Mouse (Mus musculus): Measurements from ENCODE around the gene Ssbp3. TPM values are rescaled to one million over a fixed set of nuclear protein-coding genes. Genes with fewer than 3 reads are reported as not detected.

Ssbp3 gene
- polyA plus RNA-seq (2015; fragmentation: Nextera tagmentation; extraction: Ambion mirVana): 22.8 and 26.8 TPM in 2 replicates

- peak; percentile 29 for ATAC-seq
- H3K36me3 ChIP-seq (replicated peaks; ENCODE audit: insufficient read depth, low read length): peaks cover 13% of the 10 kb centered on the region
- under 1% methylated on average over 39 of the region's 51 CpGs for WGBS (ENCODE audit: insufficient replicate concordance)
- no peak for TF ChIP-seq CTCF (IDR thresholded peaks at IDR 0.05; ENCODE audit: low read depth)
- TF ChIP-seq EP300 (IDR thresholded peaks at IDR 0.05; ENCODE audit: low read depth): peak; percentile 91
- H3K9ac ChIP-seq (replicated peaks): peak within 1 kb of the TSS; percentile 97
- no peaks in the 10 kb centered on the region for H3K9me3 ChIP-seq (ENCODE audit: low read length)
- H3K4me2 ChIP-seq (ENCODE audit: low read depth, low read length): peak within 1 kb of the TSS; percentile 100
- peaks cover 46% of the 10 kb centered on the region for H3K4me1 ChIP-seq (ENCODE audit: insufficient read depth)
- peak; percentile 64 for DNase-seq
- peak within 1 kb of the TSS; percentile 91 for H3K27ac ChIP-seq (ENCODE audit: low read depth)
- peak within 1 kb of the TSS; percentile 92 for H3K4me3 ChIP-seq (ENCODE audit: low read depth, low read length)
- no peaks in the 10 kb centered on the region for H3K27me3 ChIP-seq (ENCODE audit: insufficient read depth, low read length)
These were observed at the start of gene Ssbp3 for GRCm38 (mm10) chr4:106910201-106911172. Gene Ssbp3 (plus strand): TSS chr4:106910701.

- no peaks in the 10 kb centered on the region for H3K36me3 ChIP-seq (replicated peaks; ENCODE audit: insufficient read depth, low read length)
- WGBS (ENCODE audit: insufficient replicate concordance): 36% methylated on average over 8 of the region's 8 CpGs
- H3K9ac ChIP-seq (replicated peaks): no peak overlapping the region
- no peak for TF ChIP-seq CTCF (IDR thresholded peaks at IDR 0.05; ENCODE audit: low read depth)
- TF ChIP-seq EP300 (IDR thresholded peaks at IDR 0.05; ENCODE audit: low read depth): no peak
- H3K4me1 ChIP-seq (ENCODE audit: insufficient read depth): peaks cover 26% of the 10 kb centered on the region
- no peaks in the 10 kb centered on the region for H3K9me3 ChIP-seq (ENCODE audit: low read length)
- no peak overlapping the region for H3K27ac ChIP-seq (ENCODE audit: low read depth)
- H3K27me3 ChIP-seq (ENCODE audit: insufficient read depth, low read length): no peaks in the 10 kb centered on the region
- no peak overlapping the region for H3K4me3 ChIP-seq (ENCODE audit: low read depth, low read length)
- H3K4me2 ChIP-seq (ENCODE audit: low read depth, low read length): 0 out of 2 replicates have a peak overlapping the region, but pooled peaks have one; percentile 13
- ATAC-seq: no peak
- DNase-seq: no peak
These were observed 48.6 kb upstream of the Ssbp3 start for GRCm38 (mm10) chr4:106861871-106862270.

- DNase-seq: no peak
- no peaks in the 10 kb centered on the region for H3K9me3 ChIP-seq (ENCODE audit: low read length)
- no peak for ATAC-seq
- H3K36me3 ChIP-seq (replicated peaks; ENCODE audit: insufficient read depth, low read length): no peaks in the 10 kb centered on the region
- WGBS (ENCODE audit: insufficient replicate concordance): 30% methylated on average over 7 of the region's 7 CpGs
- no peak overlapping the region; the same call in 1 of the 2 replicates for H3K9ac ChIP-seq (replicated peaks)
- 0 out of 2 replicates have a peak overlapping the region, but pooled peaks have one; percentile 13 for H3K4me2 ChIP-seq (ENCODE audit: low read depth, low read length)
- H3K4me3 ChIP-seq (ENCODE audit: low read depth, low read length): no peak overlapping the region
- H3K27ac ChIP-seq (ENCODE audit: low read depth): no peak overlapping the region
- H3K4me1 ChIP-seq (ENCODE audit: insufficient read depth): peaks cover 27% of the 10 kb centered on the region
- TF ChIP-seq EP300 (IDR thresholded peaks at IDR 0.05; ENCODE audit: low read depth) (no peak), CTCF (IDR thresholded peaks at IDR 0.05; ENCODE audit: low read depth) (no peak)
- H3K27me3 ChIP-seq (ENCODE audit: insufficient read depth, low read length): no peaks in the 10 kb centered on the region
These were observed 48.2 kb upstream of the Ssbp3 start for GRCm38 (mm10) chr4:106862317-106862716.

GRCm38 (mm10) chr4:106862767-106863370, 47.6 kb upstream of the Ssbp3 start:
- Histone ChIP-seq H3K9ac (replicated peaks) (no peak overlapping the region), H3K4me3 (ENCODE audit: low read depth, low read length) (no peak overlapping the region), H3K9me3 (ENCODE audit: low read length) (no peaks in the 10 kb centered on the region), H3K4me1 (ENCODE audit: insufficient read depth) (peaks cover 27% of the 10 kb centered on the region), H3K4me2 (ENCODE audit: low read depth, low read length) (no peak overlapping the region), H3K27ac (ENCODE audit: low read depth) (no peak overlapping the region), H3K36me3 (replicated peaks; ENCODE audit: insufficient read depth, low read length) (no peaks in the 10 kb centered on the region), H3K27me3 (ENCODE audit: insufficient read depth, low read length) (no peaks in the 10 kb centered on the region)
- WGBS (ENCODE audit: insufficient replicate concordance): 56% methylated on average over 3 of the region's 3 CpGs
- DNase-seq: no peak
- ATAC-seq: no peak
- no peak for TF ChIP-seq EP300 (IDR thresholded peaks at IDR 0.05; ENCODE audit: low read depth)
- TF ChIP-seq CTCF (IDR thresholded peaks at IDR 0.05; ENCODE audit: low read depth): no peak

GRCm38 (mm10) chr4:106865415-106866110, 44.9 kb upstream of the Ssbp3 start:
- Histone ChIP-seq H3K27ac (ENCODE audit: low read depth) (no peak overlapping the region), H3K27me3 (ENCODE audit: insufficient read depth, low read length) (no peaks in the 10 kb centered on the region), H3K36me3 (replicated peaks; ENCODE audit: insufficient read depth, low read length) (no peaks in the 10 kb centered on the region), H3K4me3 (ENCODE audit: low read depth, low read length) (no peak overlapping the region), H3K4me2 (ENCODE audit: low read depth, low read length) (no peak overlapping the region), H3K9me3 (ENCODE audit: low read length) (no peaks in the 10 kb centered on the region), H3K9ac (replicated peaks) (0 out of 2 replicates have a peak overlapping the region, but pooled peaks have one; percentile 5), H3K4me1 (ENCODE audit: insufficient read depth) (peaks cover 29% of the 10 kb centered on the region)
- no peak for ATAC-seq
- no peak for DNase-seq
- 26% methylated on average over 19 of the region's 19 CpGs for WGBS (ENCODE audit: insufficient replicate concordance)
- TF ChIP-seq EP300 (IDR thresholded peaks at IDR 0.05; ENCODE audit: low read depth): no peak
- no peak for TF ChIP-seq CTCF (IDR thresholded peaks at IDR 0.05; ENCODE audit: low read depth)
